Mouse (Mus musculus) liver, embryonic 13.5 days (tissue): ENCODE measurements at regions not wholly inside any gene's neighbourhood (a gene's known extent, or its start where the extent isn't known, plus 50 kb on each side); places are given as distances from the start of the nearest gene placed in this dataset.

Experiments
- ATAC-seq: fragments of 200-750 bp; cut with Nextera tagmentation; 2 replicates; pipeline ENCODE4 v1.8.0; 2017; ENCODE audit warnings: low read depth, mild to moderate bottlenecking, moderate number of reproducible peaks, moderate library complexity
- DNase-seq: peaks from one replicate; pipeline ENCODE4 v3.0.0; 2022
- H3K27ac ChIP-seq: fragments of 300-500 bp; sonication (generic); 2 replicates; pipeline ENCODE4 v1.5.1; 2015; ENCODE audit warnings: moderate library complexity, mild to moderate bottlenecking, inconsistent platforms
- H3K27me3 ChIP-seq: fragments of 300-500 bp; sonication (generic); 2 replicates; pipeline ENCODE4 v1.6.1; 2015; ENCODE audit warnings: mild to moderate bottlenecking, inconsistent platforms
- H3K36me3 ChIP-seq: fragments of 300-500 bp; sonication (generic); 2 replicates; pipeline ENCODE4 v1.6.1; 2015; ENCODE audit warnings: mild to moderate bottlenecking, inconsistent platforms
- H3K4me1 ChIP-seq: fragments of 300-500 bp; sonication (generic); replicated peaks from 2 replicates; pipeline ENCODE4 v1.6.1; 2015; ENCODE audit warnings: inconsistent platforms
- H3K4me2 ChIP-seq: fragments of 300-500 bp; sonication (generic); 2 replicates; pipeline ENCODE4 v1.6.1; 2015; ENCODE audit warnings: inconsistent platforms, mild to moderate bottlenecking, moderate library complexity
- H3K4me3 ChIP-seq: fragments of 300-500 bp; sonication (generic); replicated peaks from 2 replicates; pipeline ENCODE4 v1.5.1; 2015; ENCODE audit warnings: mild to moderate bottlenecking, inconsistent platforms
- H3K9ac ChIP-seq: fragments of 300-500 bp; sonication (generic); 2 replicates; pipeline ENCODE4 v1.6.1; 2015; ENCODE audit warnings: mild to moderate bottlenecking, inconsistent platforms
- H3K9me3 ChIP-seq: fragments of 300-500 bp; sonication (generic); replicated peaks from 2 replicates; pipeline ENCODE4 v1.6.1; 2016; ENCODE audit warnings: inconsistent platforms
- WGBS: fragments of 180-500 bp; shearing (Covaris S2); methylation state at CpG from one replicate; pipeline ENCODE4 v1.1.7; 2015; ENCODE audit not compliant: insufficient replicate concordance; 5-methylcytosine and 5-hydroxymethylcytosine counted together

DNA sequence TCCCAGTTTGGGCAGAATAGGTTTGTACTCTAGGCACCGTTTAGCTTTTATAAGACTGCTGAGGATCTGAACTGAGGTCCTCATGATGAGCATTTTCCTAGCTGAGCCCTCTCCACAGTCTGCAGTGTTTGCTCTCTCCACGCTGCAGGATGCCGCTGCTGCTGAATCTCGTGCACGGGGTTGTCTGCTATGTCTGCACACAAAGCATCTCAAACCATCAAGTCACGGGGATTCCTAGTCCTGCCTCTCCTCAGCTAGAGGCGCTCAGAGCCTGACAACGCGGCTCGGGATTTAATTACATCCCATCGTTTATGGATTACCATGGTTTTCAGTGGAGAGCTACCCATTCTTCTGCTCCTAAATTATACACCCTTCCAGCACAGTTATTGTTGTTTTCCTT is 175.6 kb downstream of the Rnf144b start:
- Histone ChIP-seq H3K27me3 (no peaks in the 10 kb centered on the region), H3K4me3 (no peak overlapping the region), H3K4me1 (no peaks in the 10 kb centered on the region), H3K36me3 (no peaks in the 10 kb centered on the region), H3K27ac (no peak overlapping the region), H3K9me3 (no peaks in the 10 kb centered on the region), H3K9ac (no peak overlapping the region), H3K4me2 (no peak overlapping the region)
- ATAC-seq (no peak), DNase-seq (no peak)
- WGBS: 67% methylated on average over 11 of the region's 11 CpGs

DNA sequence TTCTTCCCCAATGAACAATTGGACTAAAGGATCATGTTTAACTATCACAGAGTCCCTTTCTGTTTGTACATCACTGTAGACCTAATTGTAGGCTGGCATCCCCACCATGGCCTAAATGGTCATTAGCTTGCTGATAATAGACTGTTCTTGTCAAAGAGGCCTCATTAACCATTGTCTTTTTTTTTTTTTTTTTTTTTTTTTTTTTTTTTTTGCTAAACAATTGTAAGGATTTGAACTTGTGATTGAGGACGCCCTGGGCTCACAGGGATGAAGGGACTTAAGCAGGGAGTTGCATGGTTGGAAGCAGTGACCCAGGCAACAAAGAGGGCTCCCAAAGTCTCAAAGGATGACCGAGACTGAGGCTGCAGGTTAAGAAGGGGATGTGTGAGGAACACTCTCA is 178.0 kb downstream of the Rnf144b start:
- Histone ChIP-seq H3K9me3 (no peaks in the 10 kb centered on the region), H3K4me3 (no peak overlapping the region), H3K36me3 (no peaks in the 10 kb centered on the region), H3K4me1 (no peaks in the 10 kb centered on the region), H3K4me2 (no peak overlapping the region), H3K27me3 (no peaks in the 10 kb centered on the region), H3K9ac (no peak overlapping the region), H3K27ac (no peak overlapping the region)
- no peak for ATAC-seq
- 38% methylated on average over 2 of the region's 2 CpGs for whole genome bisulfite sequencing
- no peak for DNase-seq

DNA sequence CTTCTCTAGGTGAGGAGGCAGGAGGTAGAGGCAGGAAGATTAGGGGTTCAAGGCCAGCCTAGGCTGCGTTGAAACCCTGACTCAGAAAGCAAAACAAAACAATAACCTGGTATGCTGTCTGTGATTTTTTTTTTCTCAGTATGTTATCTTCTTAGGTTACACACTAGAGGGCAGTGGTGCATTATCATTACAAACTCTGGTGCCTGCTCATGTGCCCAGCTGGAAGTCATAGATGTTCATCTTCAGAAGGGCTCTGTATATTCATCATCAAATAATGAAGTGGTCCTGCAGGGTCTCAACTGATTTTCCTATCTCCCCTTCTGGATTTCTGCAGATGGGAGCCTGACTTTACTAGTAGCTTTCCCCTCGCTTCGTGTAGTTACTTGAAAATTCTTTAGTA is 178.6 kb downstream of the Rnf144b start:
- Histone ChIP-seq H3K36me3 (no peaks in the 10 kb centered on the region), H3K9me3 (no peaks in the 10 kb centered on the region), H3K27me3 (no peaks in the 10 kb centered on the region), H3K4me1 (no peaks in the 10 kb centered on the region), H3K4me2 (no peak overlapping the region), H3K27ac (no peak overlapping the region), H3K9ac (no peak overlapping the region), H3K4me3 (no peak overlapping the region)
- ATAC-seq: no peak
- no peak for DNase-seq
- 47% methylated on average over 3 of the region's 3 CpGs for WGBS

DNA sequence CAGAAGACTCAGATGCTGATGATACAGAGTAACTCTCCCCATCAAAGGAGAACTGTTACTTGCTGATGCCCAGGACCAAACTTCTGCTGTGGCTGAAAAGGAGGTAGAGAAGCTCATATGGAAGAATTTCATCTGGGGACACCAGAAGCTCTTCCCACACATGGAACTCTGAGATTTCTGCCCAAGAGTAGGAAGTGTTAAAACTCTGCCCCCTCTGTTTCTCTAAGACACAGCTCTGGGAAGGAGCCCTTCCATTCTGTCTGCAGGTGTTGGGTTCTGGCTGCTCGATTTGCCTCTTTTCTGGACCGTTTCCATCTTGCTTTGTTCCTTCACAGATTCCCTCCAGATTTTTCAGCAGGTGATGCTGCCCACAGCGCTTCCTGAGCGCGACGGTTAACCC is 187.0 kb downstream of the Rnf144b start:
- H3K27ac ChIP-seq: no peak overlapping the region
- 74% methylated on average over 6 of the region's 6 CpGs for WGBS
- H3K4me3 ChIP-seq: no peak overlapping the region
- H3K4me2 ChIP-seq: no peak overlapping the region
- H3K36me3 ChIP-seq: no peaks in the 10 kb centered on the region
- no peaks in the 10 kb centered on the region for H3K27me3 ChIP-seq
- H3K4me1 ChIP-seq: no peaks in the 10 kb centered on the region
- DNase-seq: no peak
- H3K9ac ChIP-seq: no peak overlapping the region
- ATAC-seq: no peak
- no peaks in the 10 kb centered on the region for H3K9me3 ChIP-seq

DNA sequence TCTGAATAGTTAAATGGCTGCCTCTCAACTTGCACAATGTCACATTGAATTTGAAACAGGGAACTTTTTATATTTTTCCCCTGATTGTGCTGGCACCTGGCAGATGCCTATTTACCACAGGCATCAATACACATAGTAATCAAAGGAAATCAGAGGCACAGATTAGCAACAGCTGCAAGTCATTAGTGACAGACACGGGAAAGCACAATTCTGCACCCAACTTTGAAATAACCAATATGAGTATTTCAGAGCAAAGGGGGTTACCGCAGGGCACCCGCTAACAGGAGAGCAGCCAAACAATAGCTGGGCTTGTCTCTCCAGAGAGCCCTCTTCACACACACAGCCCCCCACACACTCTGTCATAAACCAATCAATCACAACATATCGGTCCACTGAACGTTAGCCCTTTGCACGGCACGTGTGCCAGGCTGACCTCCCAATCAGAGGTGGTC is 188.3 kb downstream of the Rnf144b start:
- DNase-seq (no peak), ATAC-seq (no peak)
- Histone ChIP-seq H3K4me1 (no peaks in the 10 kb centered on the region), H3K36me3 (no peaks in the 10 kb centered on the region), H3K27me3 (no peaks in the 10 kb centered on the region), H3K4me3 (no peak overlapping the region), H3K9ac (no peak overlapping the region), H3K4me2 (no peak overlapping the region), H3K9me3 (no peaks in the 10 kb centered on the region), H3K27ac (no peak overlapping the region)
- 64% methylated on average over 7 of the region's 7 CpGs for WGBS

DNA sequence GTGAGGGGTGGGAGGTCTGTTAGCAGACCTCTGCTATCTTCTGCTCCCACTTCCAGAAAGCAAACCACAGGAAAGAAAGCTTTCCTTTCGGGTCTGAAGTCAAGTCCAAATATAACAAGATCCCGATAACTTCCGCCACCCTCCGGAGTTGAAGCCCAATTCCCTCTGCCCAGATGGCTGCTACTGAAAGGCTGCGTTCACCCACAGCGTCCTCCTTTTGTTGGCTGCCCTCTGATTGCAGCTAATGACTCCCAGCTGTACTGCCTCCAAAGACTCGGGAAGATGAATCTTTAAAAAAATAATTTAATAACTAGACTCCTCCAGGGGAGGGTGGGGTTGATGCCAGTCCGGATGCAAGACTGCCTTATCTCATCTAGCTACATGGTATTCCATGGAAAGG is 197.1 kb downstream of the Rnf144b start:
- DNase-seq (no peak), ATAC-seq (no peak)
- H3K4me3 ChIP-seq: no peak overlapping the region
- 36% methylated on average over 8 of the region's 8 CpGs for whole genome bisulfite sequencing
- H3K9me3 ChIP-seq: no peaks in the 10 kb centered on the region
- H3K4me1 ChIP-seq: no peaks in the 10 kb centered on the region
- H3K4me2 ChIP-seq: no peak overlapping the region
- H3K27me3 ChIP-seq: no peaks in the 10 kb centered on the region
- no peak overlapping the region for H3K27ac ChIP-seq
- H3K9ac ChIP-seq: no peak overlapping the region
- H3K36me3 ChIP-seq: no peaks in the 10 kb centered on the region

DNA sequence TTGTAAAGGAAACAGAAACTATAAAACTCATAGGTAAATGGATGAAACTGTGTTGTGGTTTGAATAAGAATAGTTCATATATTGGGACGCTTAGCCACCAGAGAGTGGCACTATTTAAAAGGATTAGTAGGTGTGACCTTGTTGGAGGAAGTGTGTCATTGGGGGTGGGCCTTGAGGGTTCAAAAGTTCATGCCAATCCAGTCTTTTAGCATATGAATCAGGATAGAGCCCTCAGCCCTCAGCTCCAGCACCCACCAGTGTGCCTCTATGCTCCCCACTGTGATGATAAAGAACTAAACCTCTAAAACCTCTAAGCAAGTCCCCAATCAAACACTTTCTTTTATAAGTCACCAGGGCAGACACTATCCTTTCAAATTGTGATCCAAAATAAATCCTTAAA is 199.4 kb downstream of the Rnf144b start:
- WGBS: 49% methylated on average over 1 of the region's 1 CpGs
- no peaks in the 10 kb centered on the region for H3K4me1 ChIP-seq
- H3K27me3 ChIP-seq: no peaks in the 10 kb centered on the region
- no peak for ATAC-seq
- H3K36me3 ChIP-seq: no peaks in the 10 kb centered on the region
- no peak overlapping the region for H3K4me3 ChIP-seq
- no peak overlapping the region for H3K27ac ChIP-seq
- no peak overlapping the region for H3K9ac ChIP-seq
- no peak for DNase-seq
- H3K9me3 ChIP-seq: no peaks in the 10 kb centered on the region
- H3K4me2 ChIP-seq: no peak overlapping the region

DNA sequence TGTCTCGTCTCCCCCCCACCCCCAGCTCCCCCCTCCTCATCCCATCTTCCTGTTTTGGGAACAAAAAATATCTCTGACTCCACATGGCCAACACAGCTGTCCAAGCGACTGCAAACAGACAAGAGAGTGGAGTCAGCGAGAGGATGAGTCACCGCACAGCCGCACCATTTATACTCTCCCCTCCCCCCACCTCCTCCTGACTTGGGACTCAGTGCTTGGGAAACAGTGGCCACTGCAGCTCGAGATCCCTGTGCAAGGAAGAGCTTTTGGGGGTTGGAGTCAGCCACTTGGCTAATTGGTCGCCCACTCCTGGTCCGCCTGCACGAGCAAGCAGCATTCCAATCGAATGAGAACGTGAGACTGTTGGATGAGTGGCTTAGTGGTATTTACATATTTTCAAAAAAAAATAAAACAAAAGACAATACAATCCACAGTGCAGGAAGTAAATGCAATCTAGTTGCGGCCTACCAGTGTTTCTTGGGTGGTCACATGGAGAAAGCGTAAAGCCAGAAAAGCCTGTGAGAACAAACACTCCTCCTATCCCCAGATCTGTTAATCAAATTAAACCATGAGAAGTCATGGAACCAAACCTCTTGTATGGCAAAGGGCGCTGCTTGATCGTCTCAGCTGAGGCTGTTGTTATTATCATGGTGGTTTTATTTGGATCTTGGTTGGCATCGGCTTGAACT is 213.7 kb downstream of the Rnf144b start:
- no peaks in the 10 kb centered on the region for H3K9me3 ChIP-seq
- no peak overlapping the region for H3K4me2 ChIP-seq
- no peaks in the 10 kb centered on the region for H3K36me3 ChIP-seq
- no peaks in the 10 kb centered on the region for H3K27me3 ChIP-seq
- H3K9ac ChIP-seq: no peak overlapping the region
- WGBS: 47% methylated on average over 16 of the region's 16 CpGs
- no peak for DNase-seq
- H3K4me3 ChIP-seq: no peak overlapping the region
- H3K4me1 ChIP-seq: no peaks in the 10 kb centered on the region
- no peak overlapping the region for H3K27ac ChIP-seq
- no peak for ATAC-seq

DNA sequence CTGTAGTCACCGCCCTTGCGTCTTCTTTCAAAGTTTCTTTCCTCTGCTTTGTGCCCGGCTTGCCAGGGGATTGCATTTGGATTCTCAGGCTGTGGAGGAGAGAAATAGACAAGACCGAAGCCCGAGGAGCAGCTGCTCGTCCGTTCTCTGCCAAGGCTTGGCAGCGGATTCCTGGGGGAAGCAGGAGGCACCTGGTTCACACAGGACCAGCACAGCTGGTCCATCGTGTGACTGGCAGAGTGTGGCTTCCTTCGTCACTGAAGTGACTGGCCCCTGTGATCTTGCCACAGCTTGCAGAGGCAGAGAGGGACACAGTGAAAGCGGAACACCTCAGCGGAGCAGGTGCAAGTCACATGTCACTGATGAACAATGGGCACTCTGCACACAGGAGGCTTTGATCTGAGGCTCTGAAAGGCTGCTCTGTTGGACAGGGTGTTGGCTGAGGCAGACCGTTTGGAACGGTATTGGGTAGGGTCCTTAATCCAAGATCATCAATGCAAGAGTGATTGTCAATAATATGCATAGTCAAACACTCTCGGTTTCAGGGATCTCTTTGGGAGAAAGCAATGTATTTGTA is 214.5 kb downstream of the Rnf144b start:
- Histone ChIP-seq H3K4me3 (no peak overlapping the region), H3K9me3 (no peaks in the 10 kb centered on the region), H3K4me1 (no peaks in the 10 kb centered on the region), H3K27ac (no peak overlapping the region), H3K36me3 (no peaks in the 10 kb centered on the region), H3K4me2 (no peak overlapping the region), H3K27me3 (no peaks in the 10 kb centered on the region), H3K9ac (no peak overlapping the region)
- WGBS: 79% methylated on average over 15 of the region's 15 CpGs
- no peak for ATAC-seq
- no peak for DNase-seq

DNA sequence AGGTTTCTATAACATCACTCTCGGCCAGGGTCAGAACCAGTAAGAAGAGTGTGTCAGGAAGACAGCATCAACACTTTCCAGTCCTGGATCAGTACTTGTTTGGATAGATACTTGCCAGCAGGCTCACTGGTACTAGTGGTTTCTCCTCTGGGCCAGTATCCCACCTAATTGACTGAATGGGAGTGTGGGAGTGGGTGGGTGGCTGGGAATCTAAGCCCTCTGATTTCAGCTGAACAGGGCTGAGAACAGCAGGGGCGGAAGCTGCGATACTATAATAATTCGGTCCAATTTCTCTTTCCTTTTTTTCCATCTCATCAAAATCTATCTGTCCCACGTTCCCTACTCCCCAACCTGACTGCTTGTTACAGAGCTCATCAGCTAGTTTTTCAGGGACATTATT is 217.0 kb downstream of the Rnf144b start:
- H3K9ac ChIP-seq: no peak overlapping the region
- no peaks in the 10 kb centered on the region for H3K27me3 ChIP-seq
- WGBS: 67% methylated on average over 5 of the region's 5 CpGs
- H3K4me3 ChIP-seq: no peak overlapping the region
- no peak for DNase-seq
- no peak for ATAC-seq
- H3K27ac ChIP-seq: no peak overlapping the region
- no peaks in the 10 kb centered on the region for H3K36me3 ChIP-seq
- H3K4me1 ChIP-seq: no peaks in the 10 kb centered on the region
- H3K4me2 ChIP-seq: no peak overlapping the region
- no peaks in the 10 kb centered on the region for H3K9me3 ChIP-seq

DNA sequence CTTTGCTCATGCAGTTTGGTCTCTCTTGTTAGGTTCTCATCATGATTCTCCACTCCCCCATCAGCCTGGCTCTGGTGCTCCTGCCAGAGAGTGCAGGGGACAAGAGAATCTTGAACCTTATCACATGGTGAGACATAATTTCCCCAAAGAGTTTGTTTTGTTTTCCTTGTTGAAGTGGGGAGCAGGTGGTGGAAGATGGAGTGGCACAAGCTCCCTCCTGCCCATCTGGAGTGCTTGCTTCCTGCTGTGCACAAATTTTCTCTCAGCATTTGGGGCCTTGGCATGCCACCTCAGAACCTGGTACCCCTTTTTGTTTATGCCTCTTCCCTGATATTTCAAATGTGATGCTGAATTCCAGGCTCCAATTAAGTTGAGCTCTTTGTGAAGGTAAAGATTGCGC is 219.9 kb downstream of the Rnf144b start:
- 87% methylated on average over 1 of the region's 1 CpGs for WGBS
- no peak for ATAC-seq
- H3K27ac ChIP-seq: no peak overlapping the region
- no peak overlapping the region for H3K9ac ChIP-seq
- no peaks in the 10 kb centered on the region for H3K27me3 ChIP-seq
- H3K36me3 ChIP-seq: no peaks in the 10 kb centered on the region
- no peak for DNase-seq
- no peaks in the 10 kb centered on the region for H3K4me1 ChIP-seq
- no peaks in the 10 kb centered on the region for H3K9me3 ChIP-seq
- no peak overlapping the region for H3K4me2 ChIP-seq
- no peak overlapping the region for H3K4me3 ChIP-seq

DNA sequence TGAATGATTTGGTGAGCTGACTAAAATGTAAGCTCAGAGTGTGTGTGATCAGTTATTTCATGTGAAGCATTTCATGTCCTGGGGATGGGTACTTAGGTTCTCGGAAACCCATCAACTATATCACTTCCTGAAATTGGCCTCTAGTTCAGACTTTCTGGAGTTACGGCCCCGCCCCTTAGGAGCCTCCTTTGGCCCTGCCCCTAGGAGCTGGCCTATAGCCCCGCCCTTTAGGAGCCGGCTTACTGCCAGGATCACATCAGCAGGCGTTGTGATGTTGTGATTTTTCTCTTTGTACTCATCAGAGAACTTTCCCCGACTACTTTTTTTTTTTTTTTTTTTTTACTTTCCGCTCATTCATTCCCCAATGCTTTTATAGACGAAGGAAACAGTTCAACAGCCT is 223.1 kb downstream of the Rnf144b start:
- no peak for ATAC-seq
- Histone ChIP-seq H3K9ac (no peak overlapping the region), H3K9me3 (no peaks in the 10 kb centered on the region), H3K36me3 (no peaks in the 10 kb centered on the region), H3K4me2 (no peak overlapping the region), H3K27me3 (no peaks in the 10 kb centered on the region), H3K27ac (no peak overlapping the region), H3K4me1 (no peaks in the 10 kb centered on the region), H3K4me3 (no peak overlapping the region)
- 33% methylated on average over 9 of the region's 9 CpGs for WGBS
- DNase-seq: no peak
